Mouse (Mus musculus): ENCODE data around the gene Kirrel2.

GRCm38 (mm10) chr7:30434238-30434637 lies 23.3 kb downstream of the Kirrel2 start:
- no peak for TF ChIP-seq CTCF (IDR thresholded peaks at IDR 0.05; ENCODE audit: extremely low read depth, insufficient read depth, insufficient read length, insufficient replicate concordance)
- no peak for TF ChIP-seq POLR2A (IDR thresholded peaks at IDR 0.05; ENCODE audit: low read depth, low read length)
